Mouse (Mus musculus) lung, postnatal 0 days (tissue): ENCODE measurements at regions not wholly inside any gene's neighbourhood (a gene's known extent, or its start where the extent isn't known, plus 50 kb on each side); places are given as distances from the start of the nearest gene placed in this dataset.

ENCODE experiments used
- CTCF ChIP-seq: IDR thresholded peaks from 2 replicates; pipeline ENCODE4 v1.5.1; 2016; ENCODE audit warnings: antibody characterized with exemption, mild to moderate bottlenecking
- EP300 ChIP-seq: IDR thresholded peaks from 2 replicates; pipeline ENCODE4 v1.6.1; 2016; ENCODE audit warnings: antibody characterized with exemption, mild to moderate bottlenecking, control low read depth

DNA sequence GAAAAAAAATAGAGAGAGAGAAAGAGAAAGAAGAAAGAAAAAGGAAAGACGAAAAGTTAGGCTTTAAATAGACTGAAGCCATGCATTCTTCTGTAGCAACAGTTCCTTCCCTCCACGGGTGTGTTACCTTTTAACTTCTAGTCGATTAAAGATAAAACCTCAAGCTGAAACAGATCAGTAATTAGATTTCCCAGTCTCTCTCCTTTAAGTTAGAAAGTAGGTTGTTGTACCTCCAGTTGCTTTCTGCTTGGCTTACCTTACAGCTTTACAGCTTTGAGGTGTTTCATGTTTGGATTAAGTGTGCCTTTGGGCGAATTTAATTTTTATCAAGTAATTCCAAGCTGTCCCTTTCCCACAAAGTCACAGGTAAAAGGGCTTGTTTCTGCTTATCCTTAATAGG is 225.5 kb downstream of the Wdr20rt start:
- no peak for TF ChIP-seq CTCF
- TF ChIP-seq EP300, result no peak
